Mouse (Mus musculus) megakaryocyte, embryonic 14.5 days (primary cell): ENCODE results near the gene Mepe.

ENCODE experiments used
- FLI1 ChIP-seq: IDR thresholded peaks from 2 replicates; pipeline ENCODE4 v1.6.1; 2012; ENCODE audit warnings: low read length, inconsistent platforms, mixed read lengths
- GATA1 ChIP-seq: IDR thresholded peaks from 3 replicates; pipeline ENCODE4 v1.6.1; 2012; ENCODE audit warnings: mixed read lengths, low read length, inconsistent platforms, borderline replicate concordance

- no peak for TF ChIP-seq GATA1
- TF ChIP-seq FLI1, result no peak
Observed at GRCm38 (mm10) chr5:104357575-104357974, 32.4 kb downstream of the Mepe start.
